ENCODE assay signal across 7 mouse cellular contexts in genomic region chr3:97900516-97901490, GRCm38 (mm10). TPM values are rescaled to one million over a fixed set of nuclear protein-coding genes. Genes with fewer than 3 reads are reported as not detected.
A peak's percentile ranks its signal among the peaks of the same experiment; 100 is the strongest.
DNase-seq lines count a peak whose midpoint lies in the region; ATAC-seq lines count a peak whose summit lies in the region.

TSS of gene Sec22b (plus strand) at chr3:97901190.

- H3K4me3 ChIP-seq in embryonic facial prominence, embryonic 12.5 days, result peak within 1 kb of the TSS; percentile 83
- peak within 1 kb of the TSS; percentile 98 for H3K4me3 ChIP-seq in limb, embryonic 11.5 days (ENCODE audit: low read depth, low read length)
- peak within 1 kb of the TSS; percentile 60 for H3K4me3 ChIP-seq in midbrain, embryonic 14.5 days (replicated peaks; ENCODE audit: low read depth, low read length)

- ATAC-seq in embryonic facial prominence, embryonic 12.5 days (ENCODE audit: insufficient number of reproducible peaks, insufficient read depth, low FRiP score, low TSS enrichment), result peak; percentile 68; the same call in 1 of the 2 replicates
- peak; percentile 75; the same call in 1 of the 2 replicates for ATAC-seq in limb, embryonic 11.5 days (ENCODE audit: insufficient number of reproducible peaks, low FRiP score, low TSS enrichment, low read depth)
- peak; percentile 79 for ATAC-seq in midbrain, embryonic 14.5 days (ENCODE audit: low FRiP score, low TSS enrichment)

- 4% methylated on average over 41 of the region's 41 CpGs for WGBS in embryonic facial prominence, embryonic 12.5 days
- WGBS in limb, embryonic 11.5 days, result 3% methylated on average over 41 of the region's 41 CpGs
- WGBS in midbrain, embryonic 14.5 days, result 6% methylated on average over 41 of the region's 41 CpGs

- no peaks in the 10 kb centered on the region for H3K36me3 ChIP-seq in embryonic facial prominence, embryonic 12.5 days
- no peaks in the 10 kb centered on the region for H3K36me3 ChIP-seq in limb, embryonic 11.5 days (ENCODE audit: control insufficient read depth, insufficient read depth, low read length)
- H3K36me3 ChIP-seq in midbrain, embryonic 14.5 days (ENCODE audit: control insufficient read depth, insufficient read depth, low read length), result no peaks in the 10 kb centered on the region

- peak within 1 kb of the TSS; percentile 71 for H3K4me2 ChIP-seq in embryonic facial prominence, embryonic 12.5 days (replicated peaks)
- peak within 1 kb of the TSS; percentile 53 for H3K4me2 ChIP-seq in limb, embryonic 11.5 days (ENCODE audit: low read depth, severe bottlenecking)
- H3K4me2 ChIP-seq in midbrain, embryonic 14.5 days (ENCODE audit: low read length), result peak within 1 kb of the TSS; percentile 81

- no peaks in the 10 kb centered on the region for H3K27me3 ChIP-seq in embryonic facial prominence, embryonic 12.5 days
- no peaks in the 10 kb centered on the region for H3K27me3 ChIP-seq in limb, embryonic 11.5 days (ENCODE audit: control insufficient read depth, insufficient read depth, low read length)
- H3K27me3 ChIP-seq in midbrain, embryonic 14.5 days (ENCODE audit: control insufficient read depth, insufficient read depth, low read length), result no peaks in the 10 kb centered on the region

- no peak within 1 kb of the TSS for H3K27ac ChIP-seq in embryonic facial prominence, embryonic 12.5 days
- 0 out of 2 replicates have a peak within 1 kb of the TSS, but pooled peaks have one; percentile 45 for H3K27ac ChIP-seq in limb, embryonic 11.5 days (replicated peaks; ENCODE audit: low read depth, low read length)
- H3K27ac ChIP-seq in midbrain, embryonic 14.5 days (replicated peaks; ENCODE audit: low read depth, low read length), result peak within 1 kb of the TSS; percentile 34; the same call in 1 of the 2 replicates

- H3K4me1 ChIP-seq in embryonic facial prominence, embryonic 12.5 days, result peaks cover 4% of the 10 kb centered on the region
- peaks cover 2% of the 10 kb centered on the region; the same call in 1 of the 2 replicates for H3K4me1 ChIP-seq in limb, embryonic 11.5 days (ENCODE audit: control insufficient read depth, insufficient read depth, low read length)
- H3K4me1 ChIP-seq in midbrain, embryonic 14.5 days (ENCODE audit: control insufficient read depth, insufficient read depth, low read length), result peaks cover 11% of the 10 kb centered on the region

- peak within 1 kb of the TSS; percentile 82 for H3K9ac ChIP-seq in embryonic facial prominence, embryonic 12.5 days
- H3K9ac ChIP-seq in limb, embryonic 11.5 days (ENCODE audit: low read length), result peak within 1 kb of the TSS; percentile 87
- peak within 1 kb of the TSS; percentile 80 for H3K9ac ChIP-seq in midbrain, embryonic 14.5 days (replicated peaks; ENCODE audit: low read length)

- no peaks in the 10 kb centered on the region for H3K9me3 ChIP-seq in embryonic facial prominence, embryonic 12.5 days
- no peaks in the 10 kb centered on the region for H3K9me3 ChIP-seq in limb, embryonic 11.5 days (ENCODE audit: control insufficient read depth, low read length)
- H3K9me3 ChIP-seq in midbrain, embryonic 14.5 days (ENCODE audit: control insufficient read depth, low read length), result no peaks in the 10 kb centered on the region

- DNase-seq in adrenal gland, postnatal 25 days, result peak; percentile 80
- peak; percentile 99 for DNase-seq in heart, adult 11 months
- peak; percentile 94 for DNase-seq in kidney, adult 18-20 months
- peak; percentile 92 for DNase-seq in limb, embryonic 11.5 days (ENCODE audit: low spot score)
- DNase-seq in midbrain, embryonic 14.5 days, result peak; percentile 95
- peak; percentile 75 to 85 for DNase-seq in spleen, adult 18-20 months

RNA-seq across cellular contexts. Expression of gene Sec22b, which starts in this region (rescaled TPM):
- 116 and 129 TPM in 2 replicates for total RNA-seq in adrenal gland, postnatal 25 days (2021)
- polyA plus RNA-seq in embryonic facial prominence, embryonic 12.5 days (2016; fragmentation: Nextera tagmentation; extraction: Ambion mirVana), result 128 and 129 TPM in 2 replicates
- polyA plus RNA-seq in limb, embryonic 11.5 days (2014; fragmentation: Nextera tagmentation; extraction: Ambion mirVana), result 153 TPM in 2 replicates
- polyA plus RNA-seq in midbrain, embryonic 14.5 days (2014; fragmentation: Nextera tagmentation; extraction: Ambion mirVana), result 99.3 and 114 TPM in 2 replicates
